In genomic region chr2:156614661-156615654, GRCm38 (mm10) we compare ENCODE assay signal across 8 mouse cellular contexts. TPM values are rescaled to one million over a fixed set of nuclear protein-coding genes. Genes with fewer than 3 reads are reported as not detected.
A peak's percentile ranks its signal among the peaks of the same experiment; 100 is the strongest.
DNase-seq lines count a peak whose midpoint lies in the region; ATAC-seq and TF ChIP-seq lines count a peak whose summit lies in the region.

No protein-coding gene starts in this region.

- no peak overlapping the region for H3K9ac ChIP-seq in kidney, embryonic 14.5 days (ENCODE audit: low read depth, low read length)
- H3K9ac ChIP-seq in forebrain, embryonic 13.5 days = peak overlapping the region; percentile 81

- no peak for TF ChIP-seq CTCF in kidney, adult 2 months (conservative IDR thresholded peaks at IDR 0.05; ENCODE audit: insufficient read depth, insufficient read length, low read depth, low read length)

- peak overlapping the region; percentile 97 for H3K4me2 ChIP-seq in kidney, embryonic 14.5 days (replicated peaks; ENCODE audit: low read depth, low read length)
- H3K4me2 ChIP-seq in forebrain, embryonic 13.5 days = peak overlapping the region; percentile 87

- peaks cover 66% of the 10 kb centered on the region for H3K27me3 ChIP-seq in kidney, embryonic 14.5 days (ENCODE audit: control insufficient read depth, insufficient read depth, low read length)
- peaks cover 8% of the 10 kb centered on the region for H3K27me3 ChIP-seq in kidney, adult 2 months (replicated peaks; ENCODE audit: control insufficient read depth, insufficient read depth, low read length)
- peaks cover 63% of the 10 kb centered on the region for H3K27me3 ChIP-seq in forebrain, embryonic 13.5 days
- peaks cover 82% of the 10 kb centered on the region for H3K27me3 ChIP-seq in midbrain, embryonic 10.5 days (ENCODE audit: low read depth, poor library complexity, severe bottlenecking)

- no peak for TF ChIP-seq POLR2A in kidney, adult 2 months (IDR thresholded peaks at IDR 0.05; ENCODE audit: low read depth, low read length)

- H3K36me3 ChIP-seq in kidney, embryonic 14.5 days (ENCODE audit: control insufficient read depth, insufficient read depth, low read length) = no peaks in the 10 kb centered on the region
- H3K36me3 ChIP-seq in kidney, adult 2 months (ENCODE audit: control insufficient read depth, insufficient read depth, low read length) = no peaks in the 10 kb centered on the region
- H3K36me3 ChIP-seq in forebrain, embryonic 13.5 days (ENCODE audit: poor library complexity, severe bottlenecking) = no peaks in the 10 kb centered on the region
- no peaks in the 10 kb centered on the region for H3K36me3 ChIP-seq in midbrain, embryonic 10.5 days

- H3K4me1 ChIP-seq in kidney, embryonic 14.5 days (ENCODE audit: control insufficient read depth, insufficient read depth, low read length) = peaks cover 10% of the 10 kb centered on the region; the same call in 1 of the 2 replicates
- no peaks in the 10 kb centered on the region for H3K4me1 ChIP-seq in kidney, adult 2 months (ENCODE audit: control insufficient read depth, insufficient read depth, low read length)
- peaks cover 29% of the 10 kb centered on the region for H3K4me1 ChIP-seq in forebrain, embryonic 13.5 days
- peaks cover 36% of the 10 kb centered on the region for H3K4me1 ChIP-seq in midbrain, embryonic 10.5 days

- H3K4me3 ChIP-seq in kidney, embryonic 14.5 days (ENCODE audit: low read length) = peak overlapping the region; percentile 66; the same call in 1 of the 2 replicates
- H3K4me3 ChIP-seq in kidney, adult 2 months (ENCODE audit: insufficient read depth, low read depth, low read length) = no peak overlapping the region
- H3K4me3 ChIP-seq in forebrain, embryonic 13.5 days = peak overlapping the region; percentile 73
- peak overlapping the region; percentile 73 for H3K4me3 ChIP-seq in midbrain, embryonic 10.5 days

- DNase-seq in kidney, adult 2 months = no peak
- DNase-seq in brain, adult 2 months (ENCODE audit: low read depth, low spot score) = peak; percentile 71
- peak; percentile 22 for DNase-seq in midbrain, embryonic 10.5 days (ENCODE audit: low spot score)
- DNase-seq in yolk sac, embryonic 10.5 days (ENCODE audit: low spot score) = no peak
- no peak for DNase-seq in heart, postnatal 14 days

- no peaks in the 10 kb centered on the region for H3K9me3 ChIP-seq in kidney, embryonic 14.5 days (ENCODE audit: control insufficient read depth, low read length)
- no peaks in the 10 kb centered on the region for H3K9me3 ChIP-seq in forebrain, embryonic 13.5 days (replicated peaks)
- H3K9me3 ChIP-seq in midbrain, embryonic 10.5 days (replicated peaks) = no peaks in the 10 kb centered on the region

- no peak for ATAC-seq in kidney, embryonic 14.5 days (ENCODE audit: low FRiP score, low TSS enrichment)
- no peak for ATAC-seq in forebrain, embryonic 13.5 days
- ATAC-seq in monocyte, adult 5-6 weeks (replicated peaks; ENCODE audit: insufficient number of reproducible peaks, low FRiP score, low TSS enrichment, poor library complexity, severe bottlenecking) = no peak

- intact Hi-C loops in heart, postnatal 14 days (cut with DNase I) = no loop called here

- 7% methylated on average over 31 of the region's 31 CpGs for WGBS in kidney, embryonic 14.5 days
- 12% methylated on average over 31 of the region's 31 CpGs for WGBS in kidney, adult 2 months
- WGBS in forebrain, embryonic 13.5 days = 11% methylated on average over 31 of the region's 31 CpGs
- 10% methylated on average over 31 of the region's 31 CpGs for whole genome bisulfite sequencing in midbrain, embryonic 10.5 days

- no peak overlapping the region for H3K27ac ChIP-seq in kidney, embryonic 14.5 days (ENCODE audit: low read depth, low read length)
- no peak overlapping the region for H3K27ac ChIP-seq in kidney, adult 2 months (ENCODE audit: insufficient read depth, low read depth, low read length)
- H3K27ac ChIP-seq in forebrain, embryonic 13.5 days = no peak overlapping the region
- no peak overlapping the region for H3K27ac ChIP-seq in midbrain, embryonic 10.5 days (replicated peaks)

RNA-seq across cellular contexts. Expression of gene Dlgap4, which starts 1.5 kb away (rescaled TPM):
- 77.7 and 78.6 TPM in 2 replicates for polyA plus RNA-seq in kidney, embryonic 14.5 days (2014; fragmentation: Nextera tagmentation; extraction: Ambion mirVana)
- 50.6 and 51.1 TPM in 2 replicates for polyA plus RNA-seq in kidney, adult 2 months (2012; rRNA removed)
- polyA plus RNA-seq in forebrain, embryonic 13.5 days (2015; fragmentation: Nextera tagmentation; extraction: Ambion mirVana) = 234 and 240 TPM in 2 replicates
- polyA plus RNA-seq in midbrain, embryonic 10.5 days (2016; fragmentation: Nextera tagmentation; extraction: Ambion mirVana) = 128 and 146 TPM in 2 replicates
- 28.3 to 50.2 TPM (median 29.2 TPM) in 3 replicates for total RNA-seq in monocyte, adult 5-6 weeks (2017)
- 10 to 100 TPM; 33.5 to 42.8 TPM for total RNA-seq in heart, postnatal 14 days (2021)

Comparison
In these comparisons a context has a peak if more than half of its experiments do, and no peak if none do; other contexts are left out.
1. DNase-seq: peak in brain, adult 2 months (single experiment) and midbrain, embryonic 10.5 days (single experiment); none in kidney, adult 2 months (single experiment), yolk sac, embryonic 10.5 days (single experiment) and heart, postnatal 14 days (0 of 2).